Mouse (Mus musculus): ENCODE data around the gene Dexi. TPM values are rescaled to one million over a fixed set of nuclear protein-coding genes. Genes with fewer than 3 reads are reported as not detected.
A peak's percentile ranks its signal among the peaks of the same experiment; 100 is the strongest.

Gene Dexi
- polyA plus RNA-seq, 1 experiment from 2014 or later, result 2.9 TPM

DNA sequence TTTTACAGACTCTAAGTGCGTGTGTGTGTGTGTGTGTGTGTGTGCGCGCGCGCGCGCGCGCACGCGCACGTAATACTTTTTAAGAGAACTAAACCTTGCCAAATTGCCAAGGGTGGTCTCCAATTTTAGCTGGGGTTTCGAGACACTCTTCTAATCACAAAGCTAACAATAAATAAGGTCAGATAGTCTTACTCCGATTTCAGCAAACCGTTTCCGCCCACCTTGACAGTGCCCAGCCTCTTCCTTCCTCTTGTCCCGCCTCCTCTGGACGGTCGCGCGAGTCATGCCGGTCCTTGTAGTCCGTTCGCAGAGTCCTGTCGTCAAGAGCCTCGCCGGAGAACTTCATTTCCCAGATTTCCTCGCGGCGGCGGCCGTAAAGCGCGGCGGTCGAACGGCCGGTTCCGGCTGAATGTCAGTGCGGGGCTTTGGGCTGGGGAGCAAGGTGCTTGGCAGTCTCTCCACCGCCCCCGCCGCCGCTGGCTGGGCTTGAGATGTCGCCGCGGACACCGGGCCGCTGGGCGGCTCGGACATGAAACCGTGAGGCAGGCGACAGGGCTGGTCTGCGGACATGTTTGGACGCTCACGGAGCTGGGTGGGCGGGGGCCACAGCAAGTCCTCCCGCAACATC, 2.3 kb upstream of the Dexi start, which contains the start of gene Clec16a:
TSS of gene Clec16a (plus strand) at position 345 of the 628 bp plus-strand sequence.
- no peaks in the 10 kb centered on the region for H3K27me3 ChIP-seq (replicated peaks; ENCODE audit: control insufficient read depth, insufficient read depth, low read length)
- no peaks in the 10 kb centered on the region for H3K9me3 ChIP-seq (ENCODE audit: control insufficient read depth, low read length)
- ATAC-seq, result peak; percentile 88
- peak within 1 kb of the TSS; percentile 63; the same call in 1 of the 2 replicates for H3K27ac ChIP-seq (ENCODE audit: low read length)
- peak within 1 kb of the TSS; percentile 95 for H3K4me3 ChIP-seq (ENCODE audit: low read length)
- H3K36me3 ChIP-seq (ENCODE audit: control insufficient read depth, insufficient read depth, low read length), result no peaks in the 10 kb centered on the region
- peak within 1 kb of the TSS; percentile 81 for H3K4me2 ChIP-seq (ENCODE audit: low read depth, low read length)
- H3K4me1 ChIP-seq (ENCODE audit: control insufficient read depth, insufficient read depth, low read length), result peaks cover 25% of the 10 kb centered on the region
- peak within 1 kb of the TSS; percentile 82 for H3K9ac ChIP-seq (ENCODE audit: low read depth, low read length)
- under 1% methylated on average over 58 of the region's 58 CpGs for WGBS

DNA sequence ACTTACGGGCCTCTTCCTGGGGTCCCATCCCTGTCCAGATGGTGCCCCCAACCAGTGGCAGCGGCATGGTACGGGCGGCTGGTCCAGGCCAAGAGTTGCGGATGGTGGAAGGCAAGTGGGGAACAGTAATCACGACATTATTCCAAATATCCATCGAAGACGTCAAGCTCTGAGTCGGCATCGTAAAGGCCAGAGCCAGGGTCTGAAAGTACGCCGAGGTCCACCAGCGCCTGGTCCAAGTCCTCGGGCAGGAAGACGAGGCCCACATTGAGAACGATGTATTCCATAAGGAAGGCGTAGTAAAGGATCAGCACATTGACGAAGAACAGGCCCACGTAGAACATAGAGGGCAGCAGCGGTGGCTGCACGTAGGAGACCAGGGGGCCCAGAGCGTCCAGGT, 588 bp downstream of the Dexi start:
- H3K4me2 ChIP-seq (ENCODE audit: low read depth, low read length), result peak overlapping the region; percentile 91
- no peaks in the 10 kb centered on the region for H3K9me3 ChIP-seq (ENCODE audit: control insufficient read depth, low read length)
- H3K4me3 ChIP-seq (ENCODE audit: low read length), result peak overlapping the region; percentile 84
- H3K9ac ChIP-seq (ENCODE audit: low read depth, low read length), result peak overlapping the region; percentile 89
- H3K27me3 ChIP-seq (replicated peaks; ENCODE audit: control insufficient read depth, insufficient read depth, low read length), result no peaks in the 10 kb centered on the region
- 2% methylated on average over 22 of the region's 22 CpGs for WGBS
- ATAC-seq, result peak; percentile 10; the same call in 1 of the 2 replicates
- H3K27ac ChIP-seq (ENCODE audit: low read length), result peak overlapping the region; percentile 84
- H3K4me1 ChIP-seq (ENCODE audit: control insufficient read depth, insufficient read depth, low read length), result peaks cover 31% of the 10 kb centered on the region
- H3K36me3 ChIP-seq (ENCODE audit: control insufficient read depth, insufficient read depth, low read length), result no peaks in the 10 kb centered on the region

GRCm38 (mm10) chr16:10541598-10541930, 1.3 kb downstream of the Dexi start:
- Histone ChIP-seq H3K27ac (ENCODE audit: low read length) (peak overlapping the region; percentile 46; the same call in 1 of the 2 replicates), H3K4me2 (ENCODE audit: low read depth, low read length) (peak overlapping the region; percentile 91), H3K4me1 (ENCODE audit: control insufficient read depth, insufficient read depth, low read length) (peaks cover 28% of the 10 kb centered on the region), H3K9ac (ENCODE audit: low read depth, low read length) (peak overlapping the region; percentile 89), H3K4me3 (ENCODE audit: low read length) (peak overlapping the region; percentile 84), H3K36me3 (ENCODE audit: control insufficient read depth, insufficient read depth, low read length) (no peaks in the 10 kb centered on the region), H3K9me3 (ENCODE audit: control insufficient read depth, low read length) (no peaks in the 10 kb centered on the region), H3K27me3 (replicated peaks; ENCODE audit: control insufficient read depth, insufficient read depth, low read length) (no peaks in the 10 kb centered on the region)
- 20% methylated on average over 7 of the region's 7 CpGs for WGBS
- no peak for ATAC-seq

GRCm38 (mm10) chr16:10540763-10541597, 1.9 kb downstream of the Dexi start:
- Histone ChIP-seq H3K4me3 (ENCODE audit: low read length) (peak overlapping the region; percentile 84), H3K27me3 (replicated peaks; ENCODE audit: control insufficient read depth, insufficient read depth, low read length) (no peaks in the 10 kb centered on the region), H3K9me3 (ENCODE audit: control insufficient read depth, low read length) (no peaks in the 10 kb centered on the region), H3K36me3 (ENCODE audit: control insufficient read depth, insufficient read depth, low read length) (no peaks in the 10 kb centered on the region), H3K27ac (ENCODE audit: low read length) (peak overlapping the region; percentile 46; the same call in 1 of the 2 replicates), H3K9ac (ENCODE audit: low read depth, low read length) (peak overlapping the region; percentile 89), H3K4me2 (ENCODE audit: low read depth, low read length) (peak overlapping the region; percentile 91), H3K4me1 (ENCODE audit: control insufficient read depth, insufficient read depth, low read length) (peaks cover 23% of the 10 kb centered on the region)
- 59% methylated on average over 16 of the region's 16 CpGs for WGBS
- ATAC-seq, result no peak

GRCm38 (mm10) chr16:10536961-10537360, 5.9 kb downstream of the Dexi start:
- no peak for ATAC-seq

GRCm38 (mm10) chr16:10536323-10536722, 6.5 kb downstream of the Dexi start:
- Histone ChIP-seq H3K27me3 (replicated peaks; ENCODE audit: control insufficient read depth, insufficient read depth, low read length) (no peaks in the 10 kb centered on the region), H3K9ac (ENCODE audit: low read depth, low read length) (no peak overlapping the region), H3K4me1 (ENCODE audit: control insufficient read depth, insufficient read depth, low read length) (peaks cover 18% of the 10 kb centered on the region), H3K4me3 (ENCODE audit: low read length) (no peak overlapping the region), H3K9me3 (ENCODE audit: control insufficient read depth, low read length) (no peaks in the 10 kb centered on the region), H3K4me2 (ENCODE audit: low read depth, low read length) (no peak overlapping the region), H3K27ac (ENCODE audit: low read length) (no peak overlapping the region), H3K36me3 (ENCODE audit: control insufficient read depth, insufficient read depth, low read length) (no peaks in the 10 kb centered on the region)
- 79% methylated on average over 5 of the region's 5 CpGs for WGBS
- no peak for ATAC-seq

More at GRCm38 (mm10) chr16:10536961-10537360, 5.9 kb downstream of the Dexi start:
- H3K4me1 ChIP-seq (ENCODE audit: control insufficient read depth, insufficient read depth, low read length), result peaks cover 19% of the 10 kb centered on the region
- no peak overlapping the region for H3K9ac ChIP-seq (ENCODE audit: low read depth, low read length)
- no peaks in the 10 kb centered on the region for H3K27me3 ChIP-seq (replicated peaks; ENCODE audit: control insufficient read depth, insufficient read depth, low read length)
- H3K36me3 ChIP-seq (ENCODE audit: control insufficient read depth, insufficient read depth, low read length), result no peaks in the 10 kb centered on the region
- H3K27ac ChIP-seq (ENCODE audit: low read length), result no peak overlapping the region
- no peak overlapping the region for H3K4me2 ChIP-seq (ENCODE audit: low read depth, low read length)
- no peaks in the 10 kb centered on the region for H3K9me3 ChIP-seq (ENCODE audit: control insufficient read depth, low read length)
- 72% methylated on average over 3 of the region's 3 CpGs for WGBS
- H3K4me3 ChIP-seq (ENCODE audit: low read length), result no peak overlapping the region

DNA sequence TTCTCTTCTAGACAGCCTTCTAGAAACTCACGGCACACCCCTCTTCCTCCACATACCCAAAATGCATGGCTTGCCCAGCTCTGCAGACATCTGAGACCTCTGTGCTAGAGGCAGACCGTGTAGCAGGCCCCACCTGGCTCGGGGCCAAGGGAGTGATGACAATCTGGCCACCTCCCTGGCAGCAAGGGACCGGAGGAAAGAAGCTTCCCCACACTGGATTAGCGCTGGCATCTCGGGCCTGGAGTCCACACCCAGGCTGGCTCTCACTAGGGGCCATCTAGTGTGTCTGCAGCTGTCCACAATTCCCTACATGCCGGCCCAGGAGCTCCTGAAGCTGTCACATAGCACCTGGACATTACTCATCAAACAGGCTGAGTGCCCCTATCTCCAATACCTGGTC, 8.3 kb downstream of the Dexi start:
- 73% methylated on average over 7 of the region's 7 CpGs for WGBS
- no peak overlapping the region for H3K4me3 ChIP-seq (ENCODE audit: low read length)
- H3K27me3 ChIP-seq (replicated peaks; ENCODE audit: control insufficient read depth, insufficient read depth, low read length), result no peaks in the 10 kb centered on the region
- H3K9me3 ChIP-seq (ENCODE audit: control insufficient read depth, low read length), result no peaks in the 10 kb centered on the region
- no peak for ATAC-seq
- H3K36me3 ChIP-seq (ENCODE audit: control insufficient read depth, insufficient read depth, low read length), result no peaks in the 10 kb centered on the region
- H3K4me2 ChIP-seq (ENCODE audit: low read depth, low read length), result no peak overlapping the region
- H3K27ac ChIP-seq (ENCODE audit: low read length), result no peak overlapping the region
- H3K9ac ChIP-seq (ENCODE audit: low read depth, low read length), result no peak overlapping the region
- H3K4me1 ChIP-seq (ENCODE audit: control insufficient read depth, insufficient read depth, low read length), result peaks cover 2% of the 10 kb centered on the region; the same call in 1 of the 2 replicates

DNA sequence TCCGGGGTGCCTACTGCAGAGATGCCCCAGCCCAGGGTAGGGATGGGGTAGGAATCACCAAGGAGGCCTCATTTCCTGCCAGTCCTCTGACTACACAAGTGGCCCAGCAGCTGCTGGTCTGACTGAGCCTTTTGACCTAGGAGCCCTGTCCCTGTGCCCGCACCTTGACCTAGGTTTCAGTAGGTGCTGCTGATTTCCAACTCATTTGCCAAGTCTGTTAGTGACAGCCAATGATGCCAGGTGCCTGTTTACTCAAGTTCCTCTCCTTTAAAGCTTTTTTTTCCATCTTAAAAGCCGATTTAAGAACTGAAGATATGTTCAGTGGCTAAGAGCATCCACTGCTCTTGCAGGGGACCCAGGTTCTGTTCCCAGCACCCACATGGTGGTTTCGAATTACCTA, 9.1 kb downstream of the Dexi start:
- no peaks in the 10 kb centered on the region for H3K9me3 ChIP-seq (ENCODE audit: control insufficient read depth, low read length)
- no peaks in the 10 kb centered on the region; the same call in 1 of the 2 replicates for H3K4me1 ChIP-seq (ENCODE audit: control insufficient read depth, insufficient read depth, low read length)
- no peak overlapping the region for H3K4me3 ChIP-seq (ENCODE audit: low read length)
- H3K4me2 ChIP-seq (ENCODE audit: low read depth, low read length), result no peak overlapping the region
- no peaks in the 10 kb centered on the region for H3K27me3 ChIP-seq (replicated peaks; ENCODE audit: control insufficient read depth, insufficient read depth, low read length)
- no peak for ATAC-seq
- WGBS, result 91% methylated on average over 4 of the region's 4 CpGs
- H3K36me3 ChIP-seq (ENCODE audit: control insufficient read depth, insufficient read depth, low read length), result no peaks in the 10 kb centered on the region
- H3K27ac ChIP-seq (ENCODE audit: low read length), result no peak overlapping the region
- no peak overlapping the region for H3K9ac ChIP-seq (ENCODE audit: low read depth, low read length)

DNA sequence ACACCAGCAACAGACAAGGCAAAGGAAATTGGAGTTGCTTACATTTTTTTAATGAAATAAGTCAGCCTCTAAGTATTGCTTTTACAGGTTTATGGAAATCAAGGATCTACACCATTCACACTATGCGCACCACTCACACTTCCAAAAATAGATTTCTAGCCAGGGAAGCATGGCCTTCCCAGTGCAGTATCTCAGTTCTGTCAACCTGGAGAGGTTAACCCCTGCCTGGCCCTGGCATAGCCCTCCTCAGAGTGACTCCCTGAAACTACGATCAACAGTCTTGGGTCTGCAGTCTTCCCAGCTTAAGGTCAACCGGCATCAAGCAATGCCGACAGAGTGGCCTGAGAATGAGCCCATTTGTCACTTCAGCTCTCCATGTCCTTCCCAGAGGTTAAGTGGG, 12.7 kb downstream of the Dexi start:
- no peaks in the 10 kb centered on the region for H3K9me3 ChIP-seq (ENCODE audit: control insufficient read depth, low read length)
- H3K4me3 ChIP-seq (ENCODE audit: low read length), result no peak overlapping the region
- H3K4me2 ChIP-seq (ENCODE audit: low read depth, low read length), result no peak overlapping the region
- H3K27ac ChIP-seq (ENCODE audit: low read length), result no peak overlapping the region
- H3K36me3 ChIP-seq (ENCODE audit: control insufficient read depth, insufficient read depth, low read length), result no peaks in the 10 kb centered on the region
- 87% methylated on average over 4 of the region's 4 CpGs for WGBS
- no peaks in the 10 kb centered on the region; the same call in 1 of the 2 replicates for H3K4me1 ChIP-seq (ENCODE audit: control insufficient read depth, insufficient read depth, low read length)
- H3K9ac ChIP-seq (ENCODE audit: low read depth, low read length), result no peak overlapping the region
- ATAC-seq, result no peak
- H3K27me3 ChIP-seq (replicated peaks; ENCODE audit: control insufficient read depth, insufficient read depth, low read length), result no peaks in the 10 kb centered on the region

Measured in intestine, embryonic 16.5 days (tissue).